Mouse (Mus musculus): ENCODE results near the gene Il10rb. TPM values are rescaled to one million over a fixed set of nuclear protein-coding genes. Genes with fewer than 3 reads are reported as not detected.
A peak's percentile ranks its signal among the peaks of the same experiment; 100 is the strongest.

The Il10rb gene
- total and polyA plus RNA-seq, 3 experiments: 98.2 to 136 (median 122) TPM

- H3K27ac ChIP-seq: peak overlapping the region; percentile 78
- intact Hi-C loops (cut with DNase I): loop anchor here (1.0 to 10.0 kb wide), 5 partner anchors 19 to 367 kb away; partner anchors contain the start of gene Ifnar1
- 1% methylated on average over 7 of the region's 7 CpGs for WGBS
Measured at GRCm38 (mm10) chr16:91441366-91441765, 35.4 kb downstream of the Il10rb start.

GRCm38 (mm10) chr16:91441811-91442240 lies 35.9 kb downstream of the Il10rb start:
- Histone ChIP-seq H3K27ac (peak overlapping the region; percentile 78), H3K4me3 (no peak overlapping the region), H3K79me2 (replicated peaks; ENCODE audit: control insufficient read depth, insufficient read depth, low read length) (no peaks in the 10 kb centered on the region), H3K36me3 (ENCODE audit: control insufficient read depth, insufficient read depth, low read length) (peaks cover 7% of the 10 kb centered on the region), H3K4me1 (ENCODE audit: control insufficient read depth, insufficient read depth, low read length) (peaks cover 11% of the 10 kb centered on the region), H3K9ac (ENCODE audit: low read depth, low read length) (no peak overlapping the region), H3K27me3 (ENCODE audit: control insufficient read depth, insufficient read depth, low read length) (no peaks in the 10 kb centered on the region)
- TF ChIP-seq POLR2A (IDR thresholded peaks at IDR 0.05; ENCODE audit: insufficient read depth, low read depth, low read length): no peak
- no peak for TF ChIP-seq EP300 (IDR thresholded peaks at IDR 0.05; ENCODE audit: insufficient read depth, low read depth, low read length)
- TF ChIP-seq CTCF (IDR thresholded peaks at IDR 0.05): no peak
- WGBS: 64% methylated on average over 7 of the region's 7 CpGs
- no peak for DNase-seq
- intact Hi-C loops (cut with DNase I): loop anchor here (1.0 to 10.0 kb wide), 5 partner anchors 19 to 367 kb away; partner anchors contain the start of gene Ifnar1

More at GRCm38 (mm10) chr16:91441366-91441765, 35.4 kb downstream of the Il10rb start:
- no peak overlapping the region for H3K9ac ChIP-seq (ENCODE audit: low read depth, low read length)
- H3K36me3 ChIP-seq (ENCODE audit: control insufficient read depth, insufficient read depth, low read length): peaks cover 7% of the 10 kb centered on the region
- no peaks in the 10 kb centered on the region for H3K27me3 ChIP-seq (ENCODE audit: control insufficient read depth, insufficient read depth, low read length)
- H3K79me2 ChIP-seq (replicated peaks; ENCODE audit: control insufficient read depth, insufficient read depth, low read length): no peaks in the 10 kb centered on the region
- peak; percentile 79 to 86 for DNase-seq
- peaks cover 12% of the 10 kb centered on the region for H3K4me1 ChIP-seq (ENCODE audit: control insufficient read depth, insufficient read depth, low read length)
- TF ChIP-seq CTCF (IDR thresholded peaks at IDR 0.05) (peak; percentile 80), POLR2A (IDR thresholded peaks at IDR 0.05; ENCODE audit: insufficient read depth, low read depth, low read length) (peak; percentile 24; the same call in 1 of the 2 replicates), EP300 (IDR thresholded peaks at IDR 0.05; ENCODE audit: insufficient read depth, low read depth, low read length) (peak; percentile 97)
- H3K4me3 ChIP-seq: no peak overlapping the region

- no peaks in the 10 kb centered on the region for H3K27me3 ChIP-seq (ENCODE audit: control insufficient read depth, insufficient read depth, low read length)
- H3K4me1 ChIP-seq (ENCODE audit: control insufficient read depth, insufficient read depth, low read length): peaks cover 14% of the 10 kb centered on the region
- peaks cover 7% of the 10 kb centered on the region for H3K36me3 ChIP-seq (ENCODE audit: control insufficient read depth, insufficient read depth, low read length)
- DNase-seq: no peak
- no peak overlapping the region for H3K9ac ChIP-seq (ENCODE audit: low read depth, low read length)
- TF ChIP-seq POLR2A (IDR thresholded peaks at IDR 0.05; ENCODE audit: insufficient read depth, low read depth, low read length) (no peak), CTCF (IDR thresholded peaks at IDR 0.05) (no peak), EP300 (IDR thresholded peaks at IDR 0.05; ENCODE audit: insufficient read depth, low read depth, low read length) (no peak)
- intact Hi-C loops (cut with DNase I): loop anchor here (10.0 kb wide), 1 partner anchor 368 kb away; no protein-coding TSS in a partner anchor
- 66% methylated on average over 4 of the region's 4 CpGs for WGBS
- H3K27ac ChIP-seq: no peak overlapping the region
- H3K79me2 ChIP-seq (replicated peaks; ENCODE audit: control insufficient read depth, insufficient read depth, low read length): no peaks in the 10 kb centered on the region
- H3K4me3 ChIP-seq: no peak overlapping the region
Measured at GRCm38 (mm10) chr16:91442446-91442845, 36.5 kb downstream of the Il10rb start.

GRCm38 (mm10) chr16:91443211-91443611 lies 37.2 kb downstream of the Il10rb start:
- H3K4me3 ChIP-seq: no peak overlapping the region
- no peak for TF ChIP-seq EP300 (IDR thresholded peaks at IDR 0.05; ENCODE audit: insufficient read depth, low read depth, low read length)
- TF ChIP-seq CTCF (IDR thresholded peaks at IDR 0.05): no peak
- no peak for TF ChIP-seq POLR2A (IDR thresholded peaks at IDR 0.05; ENCODE audit: insufficient read depth, low read depth, low read length)
- intact Hi-C loops (cut with DNase I): loop anchor here (10.0 kb wide), 1 partner anchor 368 kb away; no protein-coding TSS in a partner anchor
- WGBS: 82% methylated on average over 8 of the region's 8 CpGs
- H3K36me3 ChIP-seq (ENCODE audit: control insufficient read depth, insufficient read depth, low read length): peaks cover 7% of the 10 kb centered on the region
- H3K9ac ChIP-seq (ENCODE audit: low read depth, low read length): no peak overlapping the region
- no peak overlapping the region for H3K27ac ChIP-seq
- H3K27me3 ChIP-seq (ENCODE audit: control insufficient read depth, insufficient read depth, low read length): no peaks in the 10 kb centered on the region
- peaks cover 14% of the 10 kb centered on the region for H3K4me1 ChIP-seq (ENCODE audit: control insufficient read depth, insufficient read depth, low read length)
- no peaks in the 10 kb centered on the region for H3K79me2 ChIP-seq (replicated peaks; ENCODE audit: control insufficient read depth, insufficient read depth, low read length)
- no peak for DNase-seq

GRCm38 (mm10) chr16:91444847-91445246 lies 38.9 kb downstream of the Il10rb start:
- Histone ChIP-seq H3K27ac (no peak overlapping the region), H3K27me3 (ENCODE audit: control insufficient read depth, insufficient read depth, low read length) (no peaks in the 10 kb centered on the region), H3K4me1 (ENCODE audit: control insufficient read depth, insufficient read depth, low read length) (peaks cover 12% of the 10 kb centered on the region), H3K4me3 (no peak overlapping the region), H3K79me2 (replicated peaks; ENCODE audit: control insufficient read depth, insufficient read depth, low read length) (no peaks in the 10 kb centered on the region), H3K9ac (ENCODE audit: low read depth, low read length) (no peak overlapping the region), H3K36me3 (ENCODE audit: control insufficient read depth, insufficient read depth, low read length) (peaks cover 7% of the 10 kb centered on the region)
- no peak for TF ChIP-seq EP300 (IDR thresholded peaks at IDR 0.05; ENCODE audit: insufficient read depth, low read depth, low read length)
- TF ChIP-seq CTCF (IDR thresholded peaks at IDR 0.05): no peak
- no peak for TF ChIP-seq POLR2A (IDR thresholded peaks at IDR 0.05; ENCODE audit: insufficient read depth, low read depth, low read length)
- intact Hi-C loops (cut with DNase I): loop anchor here (10.0 kb wide), 1 partner anchor 370 kb away; no protein-coding TSS in a partner anchor
- no peak for DNase-seq
- WGBS: 89% methylated on average over 4 of the region's 4 CpGs

- H3K79me2 ChIP-seq (replicated peaks; ENCODE audit: control insufficient read depth, insufficient read depth, low read length): no peaks in the 10 kb centered on the region
- no peak overlapping the region for H3K4me3 ChIP-seq
- intact Hi-C loops (cut with DNase I): loop anchor here (10.0 kb wide), 1 partner anchor 371 kb away; no protein-coding TSS in a partner anchor
- H3K36me3 ChIP-seq (ENCODE audit: control insufficient read depth, insufficient read depth, low read length): peaks cover 6% of the 10 kb centered on the region
- H3K9ac ChIP-seq (ENCODE audit: low read depth, low read length): no peak overlapping the region
- DNase-seq: no peak
- WGBS: 69% methylated on average over 5 of the region's 5 CpGs
- H3K27ac ChIP-seq: no peak overlapping the region
- no peaks in the 10 kb centered on the region for H3K27me3 ChIP-seq (ENCODE audit: control insufficient read depth, insufficient read depth, low read length)
- TF ChIP-seq CTCF (IDR thresholded peaks at IDR 0.05) (no peak), EP300 (IDR thresholded peaks at IDR 0.05; ENCODE audit: insufficient read depth, low read depth, low read length) (no peak), POLR2A (IDR thresholded peaks at IDR 0.05; ENCODE audit: insufficient read depth, low read depth, low read length) (no peak)
- peaks cover 12% of the 10 kb centered on the region for H3K4me1 ChIP-seq (ENCODE audit: control insufficient read depth, insufficient read depth, low read length)
Measured at GRCm38 (mm10) chr16:91445566-91445965, 39.6 kb downstream of the Il10rb start.
